Mouse (Mus musculus) intestine, embryonic 15.5 days (tissue): ENCODE measurements around the gene Doc2a. TPM values are rescaled to one million over a fixed set of nuclear protein-coding genes. Genes with fewer than 3 reads are reported as not detected.
A peak's percentile ranks its signal among the peaks of the same experiment; 100 is the strongest.

Source experiments
- ATAC-seq: fragments of 200-750 bp; cut with Nextera tagmentation; 2 replicates; pipeline ENCODE4 v1.8.0; 2017; ENCODE audit warnings: moderate TSS enrichment, moderate library complexity
- H3K27ac ChIP-seq: fragments of 300-500 bp; sonication (generic); 2 replicates; pipeline ENCODE4 v1.5.1; 2015; ENCODE audit warnings: mild to moderate bottlenecking, inconsistent platforms
- H3K27me3 ChIP-seq: fragments of 300-500 bp; sonication (generic); replicated peaks from 2 replicates; pipeline ENCODE4 v1.6.1; 2015; ENCODE audit warnings: inconsistent platforms
- H3K36me3 ChIP-seq: fragments of 300-500 bp; sonication (generic); 2 replicates; pipeline ENCODE4 v1.6.1; 2015; ENCODE audit warnings: inconsistent platforms
- H3K4me1 ChIP-seq: fragments of 300-500 bp; sonication (generic); replicated peaks from 2 replicates; pipeline ENCODE4 v1.6.1; 2015; ENCODE audit warnings: inconsistent platforms
- H3K4me2 ChIP-seq: fragments of 300-500 bp; sonication (generic); replicated peaks from 2 replicates; pipeline ENCODE4 v1.6.1; 2015; ENCODE audit warnings: mild to moderate bottlenecking, inconsistent platforms
- H3K4me3 ChIP-seq: fragments of 300-500 bp; sonication (generic); replicated peaks from 2 replicates; pipeline ENCODE4 v1.5.1; 2015; ENCODE audit warnings: inconsistent platforms
- H3K9ac ChIP-seq: fragments of 300-500 bp; sonication (generic); 2 replicates; pipeline ENCODE4 v1.6.1; 2015; ENCODE audit warnings: inconsistent platforms
- H3K9me3 ChIP-seq: fragments of 300-500 bp; sonication (generic); 2 replicates; pipeline ENCODE4 v1.6.1; 2016; ENCODE audit warnings: inconsistent platforms
- WGBS: fragments of 180-500 bp; shearing (Covaris S2); methylation state at CpG from one replicate; pipeline ENCODE4 v1.1.7; 2015; 5-methylcytosine and 5-hydroxymethylcytosine counted together
- polyA plus RNA-seq: library from polyadenylated mRNA; unstranded; fragments of >200 nt; fragmentation: Nextera tagmentation; extraction: Ambion mirVana; gene quantifications from 2 replicates; pipeline ENCODE4 v1.2.1, GENCODE M21; 2015

The Doc2a gene
- polyA plus RNA-seq, result 0.75 and 1.0 TPM in 2 replicates

- Histone ChIP-seq H3K27me3 (peaks cover 29% of the 10 kb centered on the region), H3K9ac (peak within 1 kb of the TSS; percentile 52), H3K9me3 (no peaks in the 10 kb centered on the region), H3K4me1 (peaks cover 17% of the 10 kb centered on the region), H3K4me2 (peak within 1 kb of the TSS; percentile 99), H3K27ac (no peak within 1 kb of the TSS), H3K36me3 (no peaks in the 10 kb centered on the region), H3K4me3 (peak within 1 kb of the TSS; percentile 51)
- WGBS, result 38% methylated on average over 4 of the region's 4 CpGs
- no peak for ATAC-seq
Observed at GRCm38 (mm10) chr7:126847116-126847420, at the start of gene Doc2a. Gene Doc2a, plus strand, starts transcription at chr7:126847416.

- peak overlapping the region; percentile 83 for H3K4me3 ChIP-seq
- under 1% methylated on average over 40 of the region's 40 CpGs for WGBS
- no peaks in the 10 kb centered on the region for H3K9me3 ChIP-seq
- peak overlapping the region; percentile 96 for H3K27ac ChIP-seq
- H3K4me1 ChIP-seq, result peaks cover 33% of the 10 kb centered on the region
- H3K9ac ChIP-seq, result peak overlapping the region; percentile 88
- H3K27me3 ChIP-seq, result no peaks in the 10 kb centered on the region
- H3K4me2 ChIP-seq, result peak overlapping the region; percentile 82
- H3K36me3 ChIP-seq, result peaks cover 21% of the 10 kb centered on the region
- ATAC-seq, result no peak
Observed at GRCm38 (mm10) chr7:126798127-126799049, 48.8 kb upstream of the Doc2a start.

GRCm38 (mm10) chr7:126799050-126799467 is 48.2 kb upstream of the Doc2a start:
- H3K9ac ChIP-seq, result peak overlapping the region; percentile 88
- peaks cover 33% of the 10 kb centered on the region for H3K4me1 ChIP-seq
- under 1% methylated on average over 36 of the region's 36 CpGs for WGBS
- ATAC-seq, result peak; percentile 96
- H3K27ac ChIP-seq, result peak overlapping the region; percentile 99
- peak overlapping the region; percentile 82 for H3K4me2 ChIP-seq
- no peaks in the 10 kb centered on the region for H3K27me3 ChIP-seq
- H3K4me3 ChIP-seq, result peak overlapping the region; percentile 83
- no peaks in the 10 kb centered on the region for H3K9me3 ChIP-seq
- H3K36me3 ChIP-seq, result peaks cover 21% of the 10 kb centered on the region

- Histone ChIP-seq H3K27ac (peak overlapping the region; percentile 99), H3K4me3 (peak overlapping the region; percentile 83), H3K9ac (peak overlapping the region; percentile 68), H3K36me3 (peaks cover 24% of the 10 kb centered on the region), H3K27me3 (no peaks in the 10 kb centered on the region), H3K9me3 (no peaks in the 10 kb centered on the region), H3K4me2 (peak overlapping the region; percentile 80), H3K4me1 (peaks cover 33% of the 10 kb centered on the region)
- 1% methylated on average over 38 of the region's 38 CpGs for WGBS
- ATAC-seq, result peak; percentile 91
Observed at GRCm38 (mm10) chr7:126799468-126800268, 47.5 kb upstream of the Doc2a start.

- Histone ChIP-seq H3K27me3 (no peaks in the 10 kb centered on the region), H3K4me3 (peak overlapping the region; percentile 83), H3K4me2 (peak overlapping the region; percentile 80), H3K9me3 (no peaks in the 10 kb centered on the region), H3K4me1 (peaks cover 31% of the 10 kb centered on the region), H3K36me3 (peaks cover 19% of the 10 kb centered on the region), H3K9ac (peak overlapping the region; percentile 68), H3K27ac (peak overlapping the region; percentile 99)
- 51% methylated on average over 5 of the region's 5 CpGs for WGBS
- no peak for ATAC-seq
Observed at GRCm38 (mm10) chr7:126800269-126801056, 46.8 kb upstream of the Doc2a start.

GRCm38 (mm10) chr7:126801057-126801422 is 46.2 kb upstream of the Doc2a start:
- Histone ChIP-seq H3K4me3 (no peak overlapping the region), H3K4me2 (no peak overlapping the region), H3K27ac (no peak overlapping the region), H3K9ac (no peak overlapping the region), H3K36me3 (peaks cover 14% of the 10 kb centered on the region), H3K9me3 (no peaks in the 10 kb centered on the region), H3K4me1 (peaks cover 31% of the 10 kb centered on the region), H3K27me3 (no peaks in the 10 kb centered on the region)
- WGBS, result 93% methylated on average over 16 of the region's 16 CpGs
- no peak for ATAC-seq

- H3K27me3 ChIP-seq, result no peaks in the 10 kb centered on the region
- peaks cover 19% of the 10 kb centered on the region for H3K4me1 ChIP-seq
- WGBS, result 85% methylated on average over 11 of the region's 11 CpGs
- 0 out of 2 replicates have a peak, but pooled peaks cover 2% of the 10 kb centered on the region for H3K36me3 ChIP-seq
- H3K4me2 ChIP-seq, result no peak overlapping the region
- no peak overlapping the region for H3K4me3 ChIP-seq
- H3K9ac ChIP-seq, result no peak overlapping the region
- ATAC-seq, result no peak
- no peak overlapping the region for H3K27ac ChIP-seq
- H3K9me3 ChIP-seq, result no peaks in the 10 kb centered on the region
Observed at GRCm38 (mm10) chr7:126802134-126802889, 44.9 kb upstream of the Doc2a start.

- Histone ChIP-seq H3K4me2 (no peak overlapping the region), H3K27ac (0 out of 2 replicates have a peak overlapping the region, but pooled peaks have one; percentile 13), H3K36me3 (0 out of 2 replicates have a peak, but pooled peaks cover 2% of the 10 kb centered on the region), H3K9me3 (no peaks in the 10 kb centered on the region), H3K27me3 (no peaks in the 10 kb centered on the region), H3K4me1 (peaks cover 22% of the 10 kb centered on the region), H3K4me3 (no peak overlapping the region), H3K9ac (no peak overlapping the region)
- ATAC-seq, result no peak
- 67% methylated on average over 6 of the region's 6 CpGs for WGBS
Observed at GRCm38 (mm10) chr7:126803181-126803580, 44.0 kb upstream of the Doc2a start.

- H3K4me3 ChIP-seq, result no peak overlapping the region
- 0 out of 2 replicates have a peak, but pooled peaks cover 2% of the 10 kb centered on the region for H3K36me3 ChIP-seq
- H3K27me3 ChIP-seq, result no peaks in the 10 kb centered on the region
- H3K9ac ChIP-seq, result no peak overlapping the region
- ATAC-seq, result no peak
- 0 out of 2 replicates have a peak overlapping the region, but pooled peaks have one; percentile 13 for H3K27ac ChIP-seq
- no peaks in the 10 kb centered on the region for H3K9me3 ChIP-seq
- H3K4me1 ChIP-seq, result peaks cover 28% of the 10 kb centered on the region
- no peak overlapping the region for H3K4me2 ChIP-seq
Observed at GRCm38 (mm10) chr7:126803751-126804150, 43.5 kb upstream of the Doc2a start.

GRCm38 (mm10) chr7:126806956-126807355 is 40.3 kb upstream of the Doc2a start:
- H3K9me3 ChIP-seq, result no peaks in the 10 kb centered on the region
- H3K27ac ChIP-seq, result no peak overlapping the region
- H3K4me3 ChIP-seq, result no peak overlapping the region
- 0 out of 2 replicates have a peak, but pooled peaks cover 2% of the 10 kb centered on the region for H3K36me3 ChIP-seq
- 66% methylated on average over 6 of the region's 6 CpGs for WGBS
- peaks cover 15% of the 10 kb centered on the region for H3K4me1 ChIP-seq
- ATAC-seq, result no peak
- H3K9ac ChIP-seq, result no peak overlapping the region
- no peak overlapping the region for H3K4me2 ChIP-seq
- H3K27me3 ChIP-seq, result no peaks in the 10 kb centered on the region

- H3K27ac ChIP-seq, result no peak overlapping the region
- H3K4me2 ChIP-seq, result peak overlapping the region; percentile 85
- 0 out of 2 replicates have a peak, but pooled peaks cover 2% of the 10 kb centered on the region for H3K36me3 ChIP-seq
- no peak for ATAC-seq
- no peak overlapping the region for H3K4me3 ChIP-seq
- peaks cover 15% of the 10 kb centered on the region for H3K4me1 ChIP-seq
- H3K27me3 ChIP-seq, result no peaks in the 10 kb centered on the region
- H3K9me3 ChIP-seq, result no peaks in the 10 kb centered on the region
- 65% methylated on average over 4 of the region's 4 CpGs for WGBS
- H3K9ac ChIP-seq, result no peak overlapping the region
Observed at GRCm38 (mm10) chr7:126807405-126807804, 39.8 kb upstream of the Doc2a start.
